Mouse (Mus musculus): ENCODE results near the gene Hist2h2ac. TPM values are rescaled to one million over a fixed set of nuclear protein-coding genes. Genes with fewer than 3 reads are reported as not detected.
"Not testable (repeated sequence)": the region's sequence is repeated elsewhere in the genome, so short reads cannot be mapped to it uniquely, and the experiment has no call there.

Hist2h2ac gene
- 0.66 and 0.99 TPM in 2 replicates for polyA plus RNA-seq (2015; fragmentation: Nextera tagmentation; extraction: Ambion mirVana)

GRCm38 (mm10) chr3:96220765-96221639, at the start of gene Hist2h2ac, which contains the start of gene Hist2h2be:
Hist2h2ac (minus strand) TSS chr3:96220880.
Hist2h2be (plus strand) TSS chr3:96221119.
- Histone ChIP-seq H3K4me3 (ENCODE audit: low read depth, low read length) (peak within 1 kb of the TSS; percentile 67), H3K9me3 (replicated peaks; ENCODE audit: control insufficient read depth, low read length, poor library complexity, severe bottlenecking) (no peaks in the 10 kb centered on the region), H3K4me2 (ENCODE audit: low read length) (peak within 1 kb of the TSS; percentile 65), H3K9ac (ENCODE audit: low read depth, low read length) (peak within 1 kb of the TSS; percentile 78), H3K27ac (ENCODE audit: low read length) (peak within 1 kb of the TSS; percentile 98), H3K27me3 (ENCODE audit: control insufficient read depth, insufficient read depth, low read depth, low read length) (no peaks in the 10 kb centered on the region), H3K4me1 (ENCODE audit: control insufficient read depth, insufficient read depth, low read length) (peaks cover 25% of the 10 kb centered on the region), H3K36me3 (ENCODE audit: control insufficient read depth, insufficient read depth, low read length) (no peaks in the 10 kb centered on the region)
- WGBS = under 1% methylated on average over 43 of the region's 43 CpGs
- ATAC-seq = peak; percentile 82

GRCm38 (mm10) chr3:96269511-96270474, 49.1 kb upstream of the Hist2h2ac start, which contains the start of gene Hist2h2bb:
Hist2h2bb (plus strand) TSS chr3:96269752.
- H3K36me3 ChIP-seq (ENCODE audit: control insufficient read depth, insufficient read depth, low read length) = no peaks in the 10 kb centered on the region
- under 1% methylated on average over 45 of the region's 45 CpGs for WGBS
- peak within 1 kb of the TSS; percentile 77 for H3K9ac ChIP-seq (ENCODE audit: low read depth, low read length)
- no peaks in the 10 kb centered on the region for H3K27me3 ChIP-seq (ENCODE audit: control insufficient read depth, insufficient read depth, low read depth, low read length)
- peak; percentile 97 for ATAC-seq
- H3K4me2 ChIP-seq (ENCODE audit: low read length) = peak within 1 kb of the TSS; percentile 93
- H3K4me1 ChIP-seq (ENCODE audit: control insufficient read depth, insufficient read depth, low read length) = peaks cover 7% of the 10 kb centered on the region; the same call in 1 of the 2 replicates
- no peaks in the 10 kb centered on the region for H3K9me3 ChIP-seq (replicated peaks; ENCODE audit: control insufficient read depth, low read length, poor library complexity, severe bottlenecking)
- peak within 1 kb of the TSS; percentile 95 for H3K27ac ChIP-seq (ENCODE audit: low read length)
- H3K4me3 ChIP-seq (ENCODE audit: low read depth, low read length) = peak within 1 kb of the TSS; percentile 59

- Histone ChIP-seq H3K27ac (ENCODE audit: low read length) (peak overlapping the region; percentile 95), H3K4me3 (ENCODE audit: low read depth, low read length) (peak overlapping the region; percentile 59), H3K4me1 (ENCODE audit: control insufficient read depth, insufficient read depth, low read length) (peaks cover 11% of the 10 kb centered on the region; the same call in 1 of the 2 replicates), H3K9ac (ENCODE audit: low read depth, low read length) (peak overlapping the region; percentile 62), H3K4me2 (ENCODE audit: low read length) (peak overlapping the region; percentile 93)
- ATAC-seq = peak; percentile 67
- WGBS = under 1% methylated on average over 12 of the region's 44 CpGs
- not testable (repeated sequence) for H3K36me3 ChIP-seq (ENCODE audit: control insufficient read depth, insufficient read depth, low read length); H3K9me3 ChIP-seq (replicated peaks; ENCODE audit: control insufficient read depth, low read length, poor library complexity, severe bottlenecking); H3K27me3 ChIP-seq (ENCODE audit: control insufficient read depth, insufficient read depth, low read depth, low read length)
Measured at GRCm38 (mm10) chr3:96268776-96269378, 48.2 kb upstream of the Hist2h2ac start.

- Histone ChIP-seq H3K4me3 (ENCODE audit: low read depth, low read length) (peak within 1 kb of the TSS; percentile 59), H3K9me3 (replicated peaks; ENCODE audit: control insufficient read depth, low read length, poor library complexity, severe bottlenecking) (no peaks in the 10 kb centered on the region), H3K27me3 (ENCODE audit: control insufficient read depth, insufficient read depth, low read depth, low read length) (no peaks in the 10 kb centered on the region), H3K4me1 (ENCODE audit: control insufficient read depth, insufficient read depth, low read length) (peaks cover 12% of the 10 kb centered on the region; the same call in 1 of the 2 replicates), H3K27ac (ENCODE audit: low read length) (peak within 1 kb of the TSS; percentile 95), H3K9ac (ENCODE audit: low read depth, low read length) (peak within 1 kb of the TSS; percentile 62), H3K36me3 (ENCODE audit: control insufficient read depth, insufficient read depth, low read length) (no peaks in the 10 kb centered on the region), H3K4me2 (ENCODE audit: low read length) (peak within 1 kb of the TSS; percentile 93)
- ATAC-seq = peak; percentile 56
- WGBS = 24% methylated on average over 28 of the region's 30 CpGs
Measured at GRCm38 (mm10) chr3:96268051-96268775, 47.5 kb upstream of the Hist2h2ac start, which contains the start of gene Hist2h3b. Hist2h3b (plus strand) TSS chr3:96268654.

GRCm38 (mm10) chr3:96267541-96267940, 46.9 kb upstream of the Hist2h2ac start:
- no peak overlapping the region for H3K9ac ChIP-seq (ENCODE audit: low read depth, low read length)
- H3K4me1 ChIP-seq (ENCODE audit: control insufficient read depth, insufficient read depth, low read length) = peaks cover 12% of the 10 kb centered on the region; the same call in 1 of the 2 replicates
- WGBS = 82% methylated on average over 4 of the region's 4 CpGs
- H3K36me3 ChIP-seq (ENCODE audit: control insufficient read depth, insufficient read depth, low read length) = no peaks in the 10 kb centered on the region
- peak overlapping the region; percentile 25; the same call in 1 of the 2 replicates for H3K27ac ChIP-seq (ENCODE audit: low read length)
- no peaks in the 10 kb centered on the region for H3K9me3 ChIP-seq (replicated peaks; ENCODE audit: control insufficient read depth, low read length, poor library complexity, severe bottlenecking)
- no peak overlapping the region for H3K4me3 ChIP-seq (ENCODE audit: low read depth, low read length)
- no peak overlapping the region for H3K4me2 ChIP-seq (ENCODE audit: low read length)
- no peaks in the 10 kb centered on the region for H3K27me3 ChIP-seq (ENCODE audit: control insufficient read depth, insufficient read depth, low read depth, low read length)
- no peak for ATAC-seq

GRCm38 (mm10) chr3:96266132-96266710, 45.5 kb upstream of the Hist2h2ac start:
- Histone ChIP-seq H3K36me3 (ENCODE audit: control insufficient read depth, insufficient read depth, low read length) (no peaks in the 10 kb centered on the region), H3K4me1 (ENCODE audit: control insufficient read depth, insufficient read depth, low read length) (peaks cover 17% of the 10 kb centered on the region; the same call in 1 of the 2 replicates), H3K4me3 (ENCODE audit: low read depth, low read length) (no peak overlapping the region), H3K9me3 (replicated peaks; ENCODE audit: control insufficient read depth, low read length, poor library complexity, severe bottlenecking) (no peaks in the 10 kb centered on the region), H3K4me2 (ENCODE audit: low read length) (no peak overlapping the region), H3K27me3 (ENCODE audit: control insufficient read depth, insufficient read depth, low read depth, low read length) (no peaks in the 10 kb centered on the region), H3K9ac (ENCODE audit: low read depth, low read length) (no peak overlapping the region), H3K27ac (ENCODE audit: low read length) (no peak overlapping the region)
- WGBS = 93% methylated on average over 8 of the region's 8 CpGs
- ATAC-seq = no peak

GRCm38 (mm10) chr3:96264404-96264949, 43.8 kb upstream of the Hist2h2ac start:
- no peak overlapping the region for H3K27ac ChIP-seq (ENCODE audit: low read length)
- WGBS = 70% methylated on average over 7 of the region's 7 CpGs
- no peak overlapping the region for H3K4me3 ChIP-seq (ENCODE audit: low read depth, low read length)
- ATAC-seq = no peak
- H3K4me1 ChIP-seq (ENCODE audit: control insufficient read depth, insufficient read depth, low read length) = peaks cover 19% of the 10 kb centered on the region; the same call in 1 of the 2 replicates
- H3K36me3 ChIP-seq (ENCODE audit: control insufficient read depth, insufficient read depth, low read length) = no peaks in the 10 kb centered on the region
- H3K27me3 ChIP-seq (ENCODE audit: control insufficient read depth, insufficient read depth, low read depth, low read length) = no peaks in the 10 kb centered on the region
- H3K9ac ChIP-seq (ENCODE audit: low read depth, low read length) = no peak overlapping the region
- no peaks in the 10 kb centered on the region for H3K9me3 ChIP-seq (replicated peaks; ENCODE audit: control insufficient read depth, low read length, poor library complexity, severe bottlenecking)
- H3K4me2 ChIP-seq (ENCODE audit: low read length) = no peak overlapping the region
